Mouse (Mus musculus): Measurements from ENCODE around the gene Wdpcp. TPM values are rescaled to one million over a fixed set of nuclear protein-coding genes. Genes with fewer than 3 reads are reported as not detected.

Gene Wdpcp
- polyA plus RNA-seq, 1 experiment from 2014 or later, result 2.8 TPM

GRCm38 (mm10) chr11:21570973-21571372 is 1.1 kb upstream of the Wdpcp start:
- H3K9me3 ChIP-seq (replicated peaks), result no peaks in the 10 kb centered on the region
- H3K9ac ChIP-seq, result peak overlapping the region; percentile 70
- peaks cover 29% of the 10 kb centered on the region for H3K4me1 ChIP-seq
- peak overlapping the region; percentile 75 for H3K4me3 ChIP-seq
- WGBS (ENCODE audit: insufficient replicate concordance), result 9% methylated on average over 10 of the region's 10 CpGs
- ATAC-seq, result no peak
- H3K27me3 ChIP-seq (replicated peaks), result no peaks in the 10 kb centered on the region
- H3K27ac ChIP-seq, result peak overlapping the region; percentile 74; the same call in 1 of the 2 replicates
- peaks cover 10% of the 10 kb centered on the region for H3K36me3 ChIP-seq
- H3K4me2 ChIP-seq, result peak overlapping the region; percentile 86

GRCm38 (mm10) chr11:21581472-21581871 is 9.4 kb downstream of the Wdpcp start:
- Histone ChIP-seq H3K27ac (no peak overlapping the region), H3K4me1 (no peaks in the 10 kb centered on the region), H3K4me2 (no peak overlapping the region), H3K4me3 (no peak overlapping the region), H3K9ac (no peak overlapping the region), H3K9me3 (replicated peaks) (no peaks in the 10 kb centered on the region), H3K36me3 (no peaks in the 10 kb centered on the region), H3K27me3 (replicated peaks) (no peaks in the 10 kb centered on the region)
- WGBS (ENCODE audit: insufficient replicate concordance), result 44% methylated on average over 7 of the region's 7 CpGs
- ATAC-seq, result no peak

GRCm38 (mm10) chr11:21583286-21583685 is 11.3 kb downstream of the Wdpcp start:
- 38% methylated on average over 1 of the region's 1 CpGs for WGBS (ENCODE audit: insufficient replicate concordance)
- ATAC-seq, result no peak
- H3K27me3 ChIP-seq (replicated peaks), result no peaks in the 10 kb centered on the region

GRCm38 (mm10) chr11:21602497-21602896 is 30.5 kb downstream of the Wdpcp start:
- Histone ChIP-seq H3K4me1 (no peaks in the 10 kb centered on the region), H3K36me3 (no peaks in the 10 kb centered on the region), H3K9ac (no peak overlapping the region), H3K4me3 (no peak overlapping the region), H3K9me3 (replicated peaks) (no peaks in the 10 kb centered on the region), H3K27ac (no peak overlapping the region), H3K4me2 (no peak overlapping the region), H3K27me3 (replicated peaks) (no peaks in the 10 kb centered on the region)
- no peak for ATAC-seq
- 66% methylated on average over 5 of the region's 5 CpGs for WGBS (ENCODE audit: insufficient replicate concordance)

More at GRCm38 (mm10) chr11:21583286-21583685, 11.3 kb downstream of the Wdpcp start:
- H3K9me3 ChIP-seq (replicated peaks), result no peaks in the 10 kb centered on the region
- no peaks in the 10 kb centered on the region for H3K4me1 ChIP-seq
- no peak overlapping the region for H3K27ac ChIP-seq
- no peak overlapping the region for H3K9ac ChIP-seq
- H3K4me3 ChIP-seq, result no peak overlapping the region
- no peaks in the 10 kb centered on the region for H3K36me3 ChIP-seq
- no peak overlapping the region for H3K4me2 ChIP-seq

GRCm38 (mm10) chr11:21615915-21616314 is 43.9 kb downstream of the Wdpcp start:
- H3K27me3 ChIP-seq (replicated peaks), result no peaks in the 10 kb centered on the region
- no peaks in the 10 kb centered on the region for H3K9me3 ChIP-seq (replicated peaks)
- H3K9ac ChIP-seq, result no peak overlapping the region
- no peak overlapping the region for H3K4me2 ChIP-seq
- ATAC-seq, result no peak
- H3K4me1 ChIP-seq, result no peaks in the 10 kb centered on the region
- no peaks in the 10 kb centered on the region for H3K36me3 ChIP-seq
- no peak overlapping the region for H3K4me3 ChIP-seq
- no peak overlapping the region for H3K27ac ChIP-seq

- H3K4me2 ChIP-seq, result no peak overlapping the region
- H3K9ac ChIP-seq, result no peak overlapping the region
- no peak overlapping the region for H3K27ac ChIP-seq
- no peak for ATAC-seq
- no peak overlapping the region for H3K4me3 ChIP-seq
- no peaks in the 10 kb centered on the region for H3K4me1 ChIP-seq
- H3K27me3 ChIP-seq (replicated peaks), result no peaks in the 10 kb centered on the region
- WGBS (ENCODE audit: insufficient replicate concordance), result 49% methylated on average over 9 of the region's 9 CpGs
- H3K36me3 ChIP-seq, result no peaks in the 10 kb centered on the region
- H3K9me3 ChIP-seq (replicated peaks), result no peaks in the 10 kb centered on the region
Observed at GRCm38 (mm10) chr11:21634171-21634907, 62.3 kb downstream of the Wdpcp start.

- Histone ChIP-seq H3K9me3 (replicated peaks) (no peaks in the 10 kb centered on the region), H3K27me3 (replicated peaks) (no peaks in the 10 kb centered on the region), H3K4me3 (no peak overlapping the region), H3K27ac (no peak overlapping the region), H3K36me3 (no peaks in the 10 kb centered on the region), H3K4me2 (no peak overlapping the region), H3K9ac (no peak overlapping the region), H3K4me1 (no peaks in the 10 kb centered on the region)
- ATAC-seq, result no peak
- 57% methylated on average over 5 of the region's 5 CpGs for WGBS (ENCODE audit: insufficient replicate concordance)
Observed at GRCm38 (mm10) chr11:21638341-21638740, 66.3 kb downstream of the Wdpcp start.

- Histone ChIP-seq H3K9ac (no peak overlapping the region), H3K4me3 (no peak overlapping the region), H3K9me3 (replicated peaks) (no peaks in the 10 kb centered on the region), H3K27ac (no peak overlapping the region), H3K4me2 (no peak overlapping the region), H3K36me3 (no peaks in the 10 kb centered on the region), H3K27me3 (replicated peaks) (no peaks in the 10 kb centered on the region), H3K4me1 (no peaks in the 10 kb centered on the region)
- 45% methylated on average over 2 of the region's 2 CpGs for WGBS (ENCODE audit: insufficient replicate concordance)
- no peak for ATAC-seq
Observed at GRCm38 (mm10) chr11:21639534-21639933, 67.5 kb downstream of the Wdpcp start.

- Histone ChIP-seq H3K9ac (no peak overlapping the region), H3K27me3 (replicated peaks) (no peaks in the 10 kb centered on the region), H3K4me1 (no peaks in the 10 kb centered on the region), H3K4me2 (no peak overlapping the region), H3K4me3 (no peak overlapping the region), H3K27ac (no peak overlapping the region), H3K9me3 (replicated peaks) (no peaks in the 10 kb centered on the region), H3K36me3 (no peaks in the 10 kb centered on the region)
- no peak for ATAC-seq
- 25% methylated on average over 4 of the region's 4 CpGs for WGBS (ENCODE audit: insufficient replicate concordance)
Observed at GRCm38 (mm10) chr11:21644231-21644630, 72.2 kb downstream of the Wdpcp start.

GRCm38 (mm10) chr11:21646136-21646535 is 74.1 kb downstream of the Wdpcp start:
- WGBS (ENCODE audit: insufficient replicate concordance), result 65% methylated on average over 3 of the region's 3 CpGs
- no peak overlapping the region for H3K4me3 ChIP-seq
- no peak overlapping the region for H3K27ac ChIP-seq
- H3K4me1 ChIP-seq, result no peaks in the 10 kb centered on the region
- no peak overlapping the region for H3K4me2 ChIP-seq
- no peak for ATAC-seq
- H3K36me3 ChIP-seq, result no peaks in the 10 kb centered on the region
- no peak overlapping the region for H3K9ac ChIP-seq
- no peaks in the 10 kb centered on the region for H3K27me3 ChIP-seq (replicated peaks)
- H3K9me3 ChIP-seq (replicated peaks), result no peaks in the 10 kb centered on the region

GRCm38 (mm10) chr11:21658985-21659384 is 87.0 kb downstream of the Wdpcp start:
- Histone ChIP-seq H3K4me3 (no peak overlapping the region), H3K4me1 (no peaks in the 10 kb centered on the region), H3K27me3 (replicated peaks) (no peaks in the 10 kb centered on the region), H3K36me3 (no peaks in the 10 kb centered on the region), H3K27ac (no peak overlapping the region), H3K9me3 (replicated peaks) (no peaks in the 10 kb centered on the region), H3K9ac (no peak overlapping the region), H3K4me2 (no peak overlapping the region)
- WGBS (ENCODE audit: insufficient replicate concordance), result 49% methylated on average over 3 of the region's 3 CpGs
- ATAC-seq, result no peak

GRCm38 (mm10) chr11:21677034-21677433 is 105.0 kb downstream of the Wdpcp start:
- ATAC-seq, result no peak
- WGBS (ENCODE audit: insufficient replicate concordance), result 49% methylated on average over 2 of the region's 2 CpGs
- Histone ChIP-seq H3K9me3 (replicated peaks) (no peaks in the 10 kb centered on the region), H3K36me3 (no peaks in the 10 kb centered on the region), H3K27me3 (replicated peaks) (no peaks in the 10 kb centered on the region), H3K9ac (no peak overlapping the region), H3K4me1 (no peaks in the 10 kb centered on the region), H3K4me2 (no peak overlapping the region), H3K27ac (no peak overlapping the region), H3K4me3 (no peak overlapping the region)

- no peak for ATAC-seq
- Histone ChIP-seq H3K4me2 (no peak overlapping the region), H3K36me3 (no peaks in the 10 kb centered on the region), H3K4me3 (no peak overlapping the region), H3K9ac (no peak overlapping the region), H3K9me3 (replicated peaks) (no peaks in the 10 kb centered on the region), H3K27me3 (replicated peaks) (no peaks in the 10 kb centered on the region), H3K4me1 (no peaks in the 10 kb centered on the region), H3K27ac (no peak overlapping the region)
- 59% methylated on average over 6 of the region's 6 CpGs for WGBS (ENCODE audit: insufficient replicate concordance)
Observed at GRCm38 (mm10) chr11:21688441-21688840, 116.4 kb downstream of the Wdpcp start.
